Mouse (Mus musculus): ENCODE results near the gene Sult2b1. TPM values are rescaled to one million over a fixed set of nuclear protein-coding genes. Genes with fewer than 3 reads are reported as not detected.

Sult2b1 gene
- total RNA-seq, 2 experiments from 2014 or later, result 7.1 to 9.7 TPM

GRCm38 (mm10) chr7:45716460-45716857, 68.0 kb downstream of the Sult2b1 start:
- DNase-seq (ENCODE audit: low spot score in 2 of 2), result no peak
- no peak overlapping the region for H3K27ac ChIP-seq
- peak overlapping the region; percentile 80 for H3K4me3 ChIP-seq
- no peak for TF ChIP-seq CTCF (conservative IDR thresholded peaks at IDR 0.05)

- DNase-seq (ENCODE audit: low spot score in 2 of 2), result no peak
- Histone ChIP-seq H3K27ac (peak overlapping the region; percentile 51), H3K4me3 (peak overlapping the region; percentile 80)
- TF ChIP-seq CTCF (conservative IDR thresholded peaks at IDR 0.05), result no peak
Observed at GRCm38 (mm10) chr7:45715741-45716459, 68.6 kb downstream of the Sult2b1 start.

- 0 out of 2 replicates have a peak, but pooled peaks have one; percentile 5 for TF ChIP-seq CTCF (conservative IDR thresholded peaks at IDR 0.05)
- DNase-seq (ENCODE audit: low spot score in 2 of 2), result peak; percentile 98 to 99
- Histone ChIP-seq H3K4me3 (peak within 1 kb of the TSS; percentile 80), H3K27ac (peak within 1 kb of the TSS; percentile 88)
Observed at GRCm38 (mm10) chr7:45715090-45715708, 69.3 kb downstream of the Sult2b1 start, which contains the start of gene Rpl18. Gene Rpl18 (plus strand): TSS chr7:45715457.

GRCm38 (mm10) chr7:45714630-45715089, 69.8 kb downstream of the Sult2b1 start:
- peak overlapping the region; percentile 88 for H3K27ac ChIP-seq
- no peak for TF ChIP-seq CTCF (conservative IDR thresholded peaks at IDR 0.05)
- DNase-seq (ENCODE audit: low spot score in 2 of 2), result no peak
- peak overlapping the region; percentile 77 for H3K4me3 ChIP-seq

GRCm38 (mm10) chr7:45713881-45714520, 70.5 kb downstream of the Sult2b1 start:
- no peak for TF ChIP-seq CTCF (conservative IDR thresholded peaks at IDR 0.05)
- peak overlapping the region; percentile 88 for H3K27ac ChIP-seq
- H3K4me3 ChIP-seq, result peak overlapping the region; percentile 77
- DNase-seq (ENCODE audit: low spot score in 2 of 2), result no peak

GRCm38 (mm10) chr7:45713396-45713795, 71.1 kb downstream of the Sult2b1 start:
- no peak for DNase-seq (ENCODE audit: low spot score in 2 of 2)
- TF ChIP-seq CTCF (conservative IDR thresholded peaks at IDR 0.05), result no peak
- Histone ChIP-seq H3K4me3 (no peak overlapping the region), H3K27ac (no peak overlapping the region)

DNA sequence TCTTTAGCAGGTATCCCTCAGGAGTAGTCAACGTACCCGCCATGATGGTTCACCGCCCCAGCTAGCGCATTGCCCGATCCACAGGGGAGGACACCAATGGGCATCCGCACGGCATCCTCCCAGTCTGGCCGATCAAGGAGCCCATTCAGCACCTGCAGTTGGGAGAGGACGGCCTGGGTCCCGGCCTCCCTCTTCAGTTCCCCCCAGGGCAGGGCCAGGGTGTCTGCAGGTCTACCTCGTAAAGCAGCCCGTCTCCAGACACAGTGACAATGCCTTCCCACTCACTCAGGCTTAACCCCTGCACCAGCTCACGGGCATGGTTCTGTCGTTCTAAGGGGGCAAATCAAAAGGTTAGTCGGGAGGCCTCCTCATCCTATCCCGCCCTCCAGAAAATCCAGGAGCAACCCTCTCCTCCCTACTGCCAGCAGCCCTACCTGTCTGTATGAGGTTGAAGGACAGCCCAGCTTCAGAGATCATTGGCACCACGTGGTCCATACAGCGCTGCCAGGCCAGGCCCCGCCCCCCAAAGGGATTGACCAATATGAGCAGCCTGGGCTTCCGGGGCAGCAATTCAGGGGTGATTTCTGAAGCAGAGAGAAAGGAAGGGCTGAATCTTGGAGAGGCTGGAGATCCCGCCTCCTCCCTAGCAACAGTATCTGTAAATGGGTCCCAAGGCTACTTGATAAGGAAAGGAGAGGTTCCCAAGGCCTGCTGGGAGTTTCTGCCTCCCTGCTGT, 72.3 kb downstream of the Sult2b1 start:
- DNase-seq (ENCODE audit: low spot score in 2 of 2), result no peak
- peak overlapping the region; percentile 8; the same call in 1 of the 2 replicates for H3K27ac ChIP-seq
- no peak overlapping the region for H3K4me3 ChIP-seq
- TF ChIP-seq CTCF (conservative IDR thresholded peaks at IDR 0.05), result no peak

DNA sequence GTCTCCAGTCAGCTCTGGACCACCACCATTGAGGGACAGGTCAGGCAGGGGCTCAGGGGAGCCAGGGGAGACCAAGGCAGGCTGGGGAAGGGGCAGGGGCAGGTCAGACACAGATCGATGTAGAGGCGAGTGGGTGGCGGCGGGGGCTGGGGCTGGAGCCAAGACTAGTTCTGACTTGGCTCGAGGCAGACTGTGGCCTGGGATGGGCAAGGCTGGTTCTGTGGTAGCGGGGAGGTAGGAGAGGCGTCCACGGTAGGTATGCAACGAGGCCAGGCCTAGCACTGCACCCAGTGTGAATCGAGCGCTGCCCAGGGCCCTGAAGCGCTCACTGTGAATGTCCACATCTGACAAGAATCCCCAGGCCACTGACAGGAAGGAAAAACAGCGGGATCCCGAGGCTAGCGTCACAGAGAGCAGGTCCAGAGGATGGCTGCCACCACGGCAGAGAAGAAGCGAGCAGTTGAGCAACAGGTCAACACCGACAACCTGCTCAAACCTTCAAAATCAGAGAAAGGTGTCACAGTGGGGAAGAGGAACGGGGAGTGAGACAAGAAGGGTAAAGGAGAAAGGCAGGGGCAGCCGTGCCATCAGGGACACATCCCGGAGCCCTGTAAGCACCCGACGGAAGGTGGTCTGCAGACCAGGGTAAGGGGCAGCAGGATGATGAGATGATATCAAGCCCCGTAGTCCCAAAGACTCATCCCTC, 73.0 kb downstream of the Sult2b1 start:
- TF ChIP-seq CTCF (conservative IDR thresholded peaks at IDR 0.05), result no peak
- Histone ChIP-seq H3K27ac (peak overlapping the region; percentile 99; the same call in 1 of the 2 replicates), H3K4me3 (no peak overlapping the region)
- no peak for DNase-seq (ENCODE audit: low spot score in 2 of 2)

GRCm38 (mm10) chr7:45710477-45711191, 73.8 kb downstream of the Sult2b1 start:
- no peak for TF ChIP-seq CTCF (conservative IDR thresholded peaks at IDR 0.05)
- Histone ChIP-seq H3K4me3 (no peak overlapping the region), H3K27ac (peak overlapping the region; percentile 99; the same call in 1 of the 2 replicates)
- DNase-seq (ENCODE audit: low spot score in 2 of 2), result no peak

DNA sequence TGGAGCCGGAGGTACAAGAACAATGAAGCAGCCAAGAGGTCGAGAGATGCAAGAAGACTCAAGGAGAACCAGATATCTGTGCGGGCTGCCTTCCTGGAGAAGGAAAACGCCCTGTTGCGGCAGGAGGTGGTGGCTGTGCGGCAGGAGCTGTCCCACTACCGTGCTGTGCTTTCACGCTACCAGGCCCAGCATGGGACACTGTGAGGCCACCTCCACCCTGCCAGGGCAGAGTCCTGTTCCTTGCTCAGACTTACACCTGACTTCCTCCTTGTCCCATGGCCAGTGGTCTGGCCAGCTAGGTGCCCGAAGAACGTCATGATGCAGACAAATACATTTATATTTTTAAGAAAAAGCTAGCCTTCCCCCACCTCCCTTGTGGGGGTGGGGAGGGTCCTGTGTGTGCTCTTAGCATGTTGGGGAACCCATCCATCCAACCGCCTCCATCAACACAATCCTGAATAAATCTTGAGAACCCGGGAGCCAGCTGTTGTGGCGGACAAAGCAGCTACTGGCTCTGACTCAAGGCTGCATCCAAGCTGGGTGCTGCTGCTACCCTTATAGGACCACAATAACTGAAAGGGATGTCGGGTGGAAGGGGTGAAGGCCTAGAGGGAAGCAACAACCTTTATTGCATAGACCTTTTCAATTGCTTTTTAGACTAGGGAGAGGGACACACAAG, 74.7 kb downstream of the Sult2b1 start:
- DNase-seq (ENCODE audit: low spot score in 2 of 2), result no peak
- peak overlapping the region; percentile 99 for H3K27ac ChIP-seq
- no peak overlapping the region; the same call in 1 of the 2 replicates for H3K4me3 ChIP-seq
- TF ChIP-seq CTCF (conservative IDR thresholded peaks at IDR 0.05), result no peak

GRCm38 (mm10) chr7:45709036-45709435, 75.4 kb downstream of the Sult2b1 start:
- DNase-seq (ENCODE audit: low spot score in 2 of 2), result no peak
- H3K27ac ChIP-seq, result peak overlapping the region; percentile 99
- no peak for TF ChIP-seq CTCF (conservative IDR thresholded peaks at IDR 0.05)
- no peak overlapping the region; the same call in 1 of the 2 replicates for H3K4me3 ChIP-seq
